Mouse (Mus musculus) limb, embryonic 13.5 days (tissue): ENCODE measurements around the gene Uck1. TPM values are rescaled to one million over a fixed set of nuclear protein-coding genes. Genes with fewer than 3 reads are reported as not detected.

Experiments
- ATAC-seq: fragments of 200-750 bp; cut with Nextera tagmentation; 2 replicates; pipeline ENCODE4 v1.8.0; 2017; ENCODE audit warnings: low read depth, moderate number of reproducible peaks, moderate TSS enrichment; ENCODE audit not compliant: low FRiP score
- H3K27ac ChIP-seq: fragments of 300-500 bp; sonication (generic); 2 replicates; pipeline ENCODE4 v1.5.1; 2015; ENCODE audit warnings: inconsistent platforms, mild to moderate bottlenecking, moderate library complexity
- H3K27me3 ChIP-seq: fragments of 300-500 bp; sonication (generic); 2 replicates; pipeline ENCODE4 v1.6.1; 2015; ENCODE audit warnings: mild to moderate bottlenecking, inconsistent platforms
- H3K36me3 ChIP-seq: fragments of 300-500 bp; sonication (generic); 2 replicates; pipeline ENCODE4 v1.6.1; 2015; ENCODE audit warnings: inconsistent platforms, mild to moderate bottlenecking, moderate library complexity
- H3K4me1 ChIP-seq: fragments of 300-500 bp; sonication (generic); 2 replicates; pipeline ENCODE4 v1.6.1; 2015; ENCODE audit warnings: inconsistent platforms
- H3K4me2 ChIP-seq: fragments of 300-500 bp; sonication (generic); replicated peaks from 2 replicates; pipeline ENCODE4 v1.6.1; 2015; ENCODE audit warnings: inconsistent platforms, mild to moderate bottlenecking, moderate library complexity
- H3K4me3 ChIP-seq: fragments of 300-500 bp; sonication (generic); 2 replicates; pipeline ENCODE4 v1.5.1; 2015; ENCODE audit warnings: moderate library complexity, mild to moderate bottlenecking, inconsistent platforms
- H3K9ac ChIP-seq: fragments of 300-500 bp; sonication (generic); 2 replicates; pipeline ENCODE4 v1.6.1; 2015; ENCODE audit warnings: mild to moderate bottlenecking, inconsistent platforms
- H3K9me3 ChIP-seq: fragments of 300-500 bp; sonication (generic); 2 replicates; pipeline ENCODE4 v1.6.1; 2016; ENCODE audit warnings: inconsistent platforms
- WGBS: fragments of 180-500 bp; shearing (Covaris S2); methylation state at CpG from one replicate; pipeline ENCODE4 v1.1.7; 2015; 5-methylcytosine and 5-hydroxymethylcytosine counted together
- polyA plus RNA-seq: library from polyadenylated mRNA; unstranded; fragments of >200 nt; fragmentation: Nextera tagmentation; extraction: Ambion mirVana; gene quantifications from 2 replicates; pipeline ENCODE4 v1.2.1, GENCODE M21; 2015

Uck1 gene
- polyA plus RNA-seq, 1 experiment from 2014 or later, result 69.7 TPM

DNA sequence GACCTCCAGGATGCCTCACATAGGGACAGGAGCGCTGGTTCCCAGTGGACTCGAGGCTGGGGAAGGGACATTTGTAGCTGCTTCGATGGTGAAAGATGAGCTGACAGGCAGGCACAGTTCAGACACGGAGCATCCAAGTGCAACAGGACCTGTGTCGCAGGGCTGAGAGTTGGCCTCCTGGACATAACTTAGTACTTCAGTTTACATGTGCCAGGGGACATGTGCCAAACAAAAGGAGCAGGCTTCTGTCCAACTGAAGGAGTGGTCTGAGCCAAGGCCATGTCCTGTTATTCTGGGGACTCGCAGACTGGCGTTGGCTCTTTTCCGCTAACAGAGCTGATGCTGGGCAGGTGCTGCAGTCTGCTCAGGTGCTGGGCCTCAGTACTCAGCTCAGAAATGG lies 34.4 kb upstream of the Uck1 start:
- no peak overlapping the region for H3K4me2 ChIP-seq
- WGBS, result 83% methylated on average over 8 of the region's 8 CpGs
- peaks cover 61% of the 10 kb centered on the region for H3K36me3 ChIP-seq
- no peaks in the 10 kb centered on the region for H3K9me3 ChIP-seq
- H3K9ac ChIP-seq, result peak overlapping the region; percentile 19; the same call in 1 of the 2 replicates
- H3K4me3 ChIP-seq, result no peak overlapping the region
- peaks cover 8% of the 10 kb centered on the region for H3K4me1 ChIP-seq
- ATAC-seq, result no peak
- H3K27me3 ChIP-seq, result no peaks in the 10 kb centered on the region
- H3K27ac ChIP-seq, result no peak overlapping the region

DNA sequence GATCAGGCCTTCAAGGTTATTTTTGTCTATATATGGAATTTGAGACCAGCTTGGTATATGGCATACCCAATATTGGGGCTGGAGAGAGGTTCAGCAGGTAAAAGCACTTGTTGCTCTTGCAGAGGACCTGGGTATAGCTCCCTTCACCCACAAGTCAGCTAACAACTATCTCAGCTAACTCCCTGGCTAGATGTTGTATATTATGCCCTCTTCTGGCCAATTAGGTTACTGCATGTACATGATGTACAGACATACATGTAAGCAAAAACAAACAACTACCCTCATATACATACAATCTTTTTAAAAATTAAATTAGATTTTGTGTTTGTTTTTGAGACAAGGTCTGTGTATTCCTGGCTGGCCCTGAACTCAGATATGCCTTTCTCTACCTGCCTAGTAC lies 29.6 kb upstream of the Uck1 start:
- Histone ChIP-seq H3K36me3 (peaks cover 30% of the 10 kb centered on the region), H3K4me1 (peaks cover 26% of the 10 kb centered on the region), H3K9me3 (no peaks in the 10 kb centered on the region), H3K27me3 (no peaks in the 10 kb centered on the region), H3K4me3 (peak overlapping the region; percentile 90), H3K9ac (no peak overlapping the region), H3K4me2 (peak overlapping the region; percentile 91), H3K27ac (no peak overlapping the region)
- no peak for ATAC-seq

DNA sequence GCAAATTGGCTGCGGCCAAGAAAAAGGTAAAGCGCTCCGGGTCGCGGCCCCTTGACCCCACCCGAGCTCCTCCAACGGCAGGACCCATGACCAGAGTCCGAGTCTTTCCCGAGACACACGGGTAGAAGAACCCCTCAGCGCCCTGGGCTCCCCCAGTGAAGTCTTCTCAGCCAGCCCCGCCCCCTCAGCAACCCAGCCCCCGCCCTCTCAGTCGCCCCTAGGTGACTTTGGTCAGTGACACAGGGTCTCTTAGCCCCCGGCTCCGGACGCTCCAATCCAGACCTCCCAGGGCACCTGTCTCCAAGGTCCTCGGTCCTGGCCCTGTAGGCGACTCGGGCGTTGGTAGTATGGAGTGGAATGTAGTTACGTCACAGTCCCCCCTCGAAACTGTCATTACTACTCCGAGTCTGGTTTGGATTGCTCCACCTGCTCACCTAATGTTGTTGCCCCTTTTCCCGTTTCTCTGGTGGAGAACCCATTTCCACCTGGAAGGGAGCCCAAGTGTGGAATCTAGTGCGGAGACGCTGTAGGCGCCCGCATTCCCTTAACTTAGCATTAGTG lies 28.5 kb upstream of the Uck1 start:
- ATAC-seq, result peak; percentile 74
- no peaks in the 10 kb centered on the region for H3K27me3 ChIP-seq
- H3K9ac ChIP-seq, result peak overlapping the region; percentile 76
- H3K27ac ChIP-seq, result peak overlapping the region; percentile 58; the same call in 1 of the 2 replicates
- no peaks in the 10 kb centered on the region for H3K9me3 ChIP-seq
- peaks cover 31% of the 10 kb centered on the region for H3K36me3 ChIP-seq
- H3K4me3 ChIP-seq, result peak overlapping the region; percentile 90
- WGBS, result 2% methylated on average over 29 of the region's 29 CpGs
- H3K4me1 ChIP-seq, result peaks cover 26% of the 10 kb centered on the region
- H3K4me2 ChIP-seq, result peak overlapping the region; percentile 91

DNA sequence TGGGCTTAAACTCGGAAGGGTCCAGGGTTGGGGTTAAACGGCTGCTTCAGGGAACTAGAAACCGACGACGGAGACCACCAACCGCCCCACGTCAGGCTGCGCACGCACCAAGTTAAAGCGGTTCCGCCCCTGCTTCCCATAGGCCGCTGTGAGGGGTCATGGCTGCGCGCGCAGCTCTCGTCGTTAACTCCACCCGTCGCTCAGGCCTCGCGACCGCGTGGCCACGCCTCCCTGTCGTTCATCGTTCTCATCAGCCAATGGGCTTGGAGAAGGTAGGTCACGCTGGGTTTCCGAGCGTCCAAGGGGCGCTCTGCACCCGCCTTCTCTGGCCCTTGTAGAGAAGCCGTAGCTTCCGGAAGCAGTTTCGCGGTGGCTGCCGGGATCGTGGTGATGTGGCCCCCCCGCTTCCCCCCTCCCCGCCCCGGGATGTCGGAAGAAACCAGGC lies 28.0 kb upstream of the Uck1 start, which contains the start of gene Swi5:
Gene Swi5 (minus strand): TSS at position 153 of the 445 bp plus-strand sequence.
- WGBS, result under 1% methylated on average over 41 of the region's 41 CpGs
- peak; percentile 99 for ATAC-seq
- H3K27ac ChIP-seq, result peak within 1 kb of the TSS; percentile 63; the same call in 1 of the 2 replicates

DNA sequence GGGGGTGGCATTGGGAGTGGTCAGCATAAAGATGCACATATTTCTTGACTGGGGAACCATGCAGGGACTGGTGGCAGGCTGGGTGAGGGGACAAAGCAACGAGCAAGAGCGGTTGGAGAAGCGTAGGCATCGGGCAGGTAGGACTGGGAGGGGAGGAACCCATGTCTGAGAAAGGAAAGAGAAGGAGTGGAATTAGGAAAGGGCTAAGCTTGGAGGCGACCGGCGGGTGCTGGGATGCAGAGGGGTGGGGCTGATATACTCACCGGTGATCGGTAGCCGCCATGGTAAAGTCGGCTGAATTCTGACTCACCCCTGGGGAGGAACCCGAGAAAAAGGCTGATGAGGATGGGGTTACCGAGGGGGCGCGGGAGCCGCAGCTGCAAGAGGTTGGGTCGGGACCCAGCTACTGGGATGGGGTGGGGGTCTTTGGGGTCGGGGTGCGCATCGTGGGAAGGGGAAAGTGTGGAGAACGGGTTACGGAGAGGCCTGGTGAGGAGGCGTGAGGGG lies 27.4 kb upstream of the Uck1 start, which contains the start of gene Golga2:
Gene Golga2 (plus strand): TSS at position 51 of the 507 bp plus-strand sequence.
- H3K9me3 ChIP-seq, result no peaks in the 10 kb centered on the region
- H3K9ac ChIP-seq, result peak within 1 kb of the TSS; percentile 94
- peak within 1 kb of the TSS; percentile 90 for H3K4me3 ChIP-seq
- WGBS, result under 1% methylated on average over 23 of the region's 23 CpGs
- peak within 1 kb of the TSS; percentile 63; the same call in 1 of the 2 replicates for H3K27ac ChIP-seq
- peak within 1 kb of the TSS; percentile 91 for H3K4me2 ChIP-seq
- ATAC-seq, result no peak
- H3K4me1 ChIP-seq, result peaks cover 26% of the 10 kb centered on the region
- peaks cover 33% of the 10 kb centered on the region for H3K36me3 ChIP-seq
- no peaks in the 10 kb centered on the region for H3K27me3 ChIP-seq

More for the DNA sequence above, 28.0 kb upstream of the Uck1 start, which contains the start of gene Swi5:
- Histone ChIP-seq H3K4me3 (peak within 1 kb of the TSS; percentile 90), H3K4me1 (peaks cover 26% of the 10 kb centered on the region), H3K27me3 (no peaks in the 10 kb centered on the region), H3K36me3 (peaks cover 31% of the 10 kb centered on the region), H3K4me2 (peak within 1 kb of the TSS; percentile 91), H3K9me3 (no peaks in the 10 kb centered on the region), H3K9ac (peak within 1 kb of the TSS; percentile 94)

DNA sequence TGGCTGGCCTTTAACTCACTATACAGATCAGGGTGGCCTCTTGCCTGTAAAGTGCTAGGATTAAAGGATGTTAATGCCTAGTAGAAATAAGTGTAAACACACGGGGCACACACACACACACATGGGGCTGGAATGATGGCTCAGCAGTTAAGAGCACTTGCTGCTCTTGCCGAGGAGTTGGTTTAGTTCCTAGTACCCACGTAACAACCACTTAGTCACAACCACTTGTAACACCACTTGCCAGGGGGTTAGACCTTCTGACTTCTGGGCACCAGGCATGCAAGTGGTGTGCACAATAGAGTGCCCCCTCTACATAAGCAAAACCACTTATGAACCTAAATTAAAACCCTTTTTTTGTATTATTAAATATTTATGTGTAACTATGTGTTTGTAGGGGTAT lies 24.0 kb upstream of the Uck1 start:
- Histone ChIP-seq H3K4me3 (no peak overlapping the region), H3K4me1 (peaks cover 14% of the 10 kb centered on the region), H3K27me3 (no peaks in the 10 kb centered on the region), H3K27ac (no peak overlapping the region), H3K9me3 (no peaks in the 10 kb centered on the region), H3K9ac (no peak overlapping the region), H3K36me3 (peaks cover 67% of the 10 kb centered on the region), H3K4me2 (no peak overlapping the region)
- no peak for ATAC-seq
- WGBS, result 88% methylated on average over 3 of the region's 3 CpGs

DNA sequence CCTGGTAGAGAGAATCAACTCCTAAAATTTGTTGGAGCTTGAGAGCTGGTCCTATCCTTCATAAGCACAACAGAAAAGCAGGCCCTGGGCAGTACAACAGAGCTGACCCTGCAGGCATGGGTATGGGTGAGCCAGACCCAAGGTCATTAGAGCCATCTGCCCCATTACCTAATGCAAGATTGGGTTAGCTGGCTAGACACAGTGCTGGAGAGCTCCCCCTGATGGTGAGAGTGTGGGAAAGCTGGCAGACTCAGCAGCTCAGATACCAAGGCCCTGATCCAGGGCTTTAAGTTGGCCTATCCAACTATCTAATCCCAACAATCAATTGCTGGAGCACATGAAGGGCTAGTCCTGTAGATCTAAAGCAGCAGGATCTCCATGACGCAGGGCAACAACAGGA lies 22.8 kb upstream of the Uck1 start:
- no peak overlapping the region for H3K9ac ChIP-seq
- H3K27ac ChIP-seq, result no peak overlapping the region
- ATAC-seq, result no peak
- no peaks in the 10 kb centered on the region for H3K27me3 ChIP-seq
- peaks cover 79% of the 10 kb centered on the region for H3K36me3 ChIP-seq
- no peaks in the 10 kb centered on the region for H3K9me3 ChIP-seq
- 79% methylated on average over 1 of the region's 1 CpGs for WGBS
- no peak overlapping the region for H3K4me3 ChIP-seq
- peaks cover 10% of the 10 kb centered on the region for H3K4me1 ChIP-seq
- H3K4me2 ChIP-seq, result no peak overlapping the region

DNA sequence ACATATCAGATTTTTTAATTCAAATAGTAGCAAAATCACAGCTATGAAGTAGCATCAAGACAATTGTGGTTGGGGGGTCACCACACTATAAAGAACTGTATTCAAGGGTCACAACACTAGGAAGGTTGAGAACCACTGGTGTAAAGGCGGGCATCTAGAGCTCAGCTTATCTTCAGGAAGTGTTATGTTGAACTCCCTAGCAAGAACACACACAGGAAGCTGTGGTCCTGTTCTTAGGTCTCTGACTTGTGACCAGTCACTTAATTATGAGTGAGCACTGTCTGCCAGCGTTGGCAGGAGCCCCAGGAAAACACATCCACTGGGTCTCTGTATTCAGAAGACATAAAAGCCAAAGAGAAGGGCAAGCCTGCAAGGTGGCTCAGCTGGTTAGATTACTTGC lies 22.3 kb upstream of the Uck1 start:
- no peak for ATAC-seq
- H3K4me3 ChIP-seq, result no peak overlapping the region

DNA sequence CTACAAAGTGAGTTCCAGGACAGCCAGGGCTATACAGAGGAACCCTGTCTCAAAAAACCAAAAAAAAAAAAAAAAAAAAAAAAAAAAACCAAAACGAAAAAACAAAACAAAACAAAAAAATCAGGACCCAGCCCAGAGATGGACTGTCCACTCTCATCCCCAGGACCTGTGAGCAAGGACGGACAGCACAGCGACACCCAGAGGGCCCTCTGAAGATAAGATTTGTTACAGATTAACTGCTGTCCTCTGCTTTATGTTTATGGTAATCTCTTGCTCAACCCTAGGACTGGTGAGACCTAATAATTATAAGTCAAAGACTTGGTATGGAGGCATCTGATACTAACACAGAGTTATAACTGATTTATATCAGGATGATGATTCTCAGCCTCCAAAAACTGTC lies 15.9 kb upstream of the Uck1 start:
- no peaks in the 10 kb centered on the region for H3K4me1 ChIP-seq
- 61% methylated on average over 3 of the region's 3 CpGs for WGBS

More for the DNA sequence above, 22.3 kb upstream of the Uck1 start:
- Histone ChIP-seq H3K9me3 (no peaks in the 10 kb centered on the region), H3K36me3 (peaks cover 83% of the 10 kb centered on the region), H3K27me3 (no peaks in the 10 kb centered on the region), H3K27ac (no peak overlapping the region), H3K4me1 (peaks cover 10% of the 10 kb centered on the region), H3K4me2 (no peak overlapping the region), H3K9ac (no peak overlapping the region)
- 91% methylated on average over 2 of the region's 2 CpGs for WGBS

DNA sequence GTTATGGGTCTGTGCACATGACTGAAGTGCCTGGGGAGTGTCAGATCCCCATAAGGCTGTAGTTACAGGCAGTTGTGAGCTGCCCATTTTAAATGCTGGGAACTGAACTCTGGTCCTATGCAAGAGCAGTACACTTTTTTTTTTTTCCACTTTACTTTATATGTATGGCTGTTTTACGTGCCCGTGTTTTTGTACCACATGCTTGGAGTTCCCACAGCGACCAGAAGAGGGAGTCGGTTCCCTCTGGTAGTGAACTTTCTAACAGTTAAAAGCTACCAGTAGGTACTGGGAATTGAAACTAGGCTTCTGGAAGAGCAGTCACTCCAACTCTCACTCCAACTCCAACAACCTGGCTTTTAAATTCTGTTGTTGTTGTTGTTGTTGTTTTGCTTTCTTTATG lies 676 bp upstream of the Uck1 start:
- Histone ChIP-seq H3K4me3 (peak overlapping the region; percentile 75; the same call in 1 of the 2 replicates), H3K27me3 (no peaks in the 10 kb centered on the region), H3K27ac (no peak overlapping the region), H3K4me2 (peak overlapping the region; percentile 85), H3K4me1 (peaks cover 8% of the 10 kb centered on the region), H3K36me3 (peaks cover 27% of the 10 kb centered on the region), H3K9me3 (no peaks in the 10 kb centered on the region), H3K9ac (no peak overlapping the region)
- no peak for ATAC-seq
- 33% methylated on average over 4 of the region's 4 CpGs for WGBS

More for the DNA sequence above, 15.9 kb upstream of the Uck1 start:
- H3K4me3 ChIP-seq, result no peak overlapping the region
- H3K9me3 ChIP-seq, result no peaks in the 10 kb centered on the region
- peaks cover 42% of the 10 kb centered on the region for H3K36me3 ChIP-seq
- no peaks in the 10 kb centered on the region for H3K27me3 ChIP-seq
- no peak overlapping the region for H3K9ac ChIP-seq
- H3K4me2 ChIP-seq, result no peak overlapping the region
- H3K27ac ChIP-seq, result no peak overlapping the region
- ATAC-seq, result no peak

DNA sequence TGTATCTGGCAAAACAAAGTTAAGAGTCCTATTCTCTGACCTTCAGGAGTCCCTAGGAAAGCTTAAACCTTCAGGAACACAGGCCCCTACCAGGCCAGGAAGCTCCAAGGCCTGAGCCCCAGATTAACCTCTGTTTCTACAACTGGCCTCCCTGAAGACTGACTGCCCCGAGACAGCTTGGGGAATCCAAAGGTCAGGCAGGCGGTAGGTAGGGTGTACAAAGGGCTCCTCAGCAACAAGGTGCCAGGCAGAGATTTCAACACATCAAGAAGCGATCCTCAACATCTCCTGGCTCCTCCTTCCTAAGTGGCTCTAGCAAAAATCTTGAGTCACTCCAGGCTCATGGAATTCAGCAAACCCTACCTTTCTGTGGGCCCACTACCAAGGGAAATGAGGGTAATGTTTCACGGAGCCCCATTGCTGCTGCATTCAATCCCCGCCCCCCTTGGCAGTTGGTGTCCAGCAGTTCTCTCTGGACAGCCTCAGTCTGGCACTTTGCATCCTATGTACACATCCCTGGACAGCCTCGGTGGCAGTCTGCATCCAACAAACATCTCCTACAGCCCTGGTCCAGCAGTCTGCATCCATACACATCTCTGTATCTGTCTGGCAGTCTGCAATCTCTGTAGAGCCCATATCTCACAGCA lies 949 bp downstream of the Uck1 start:
- H3K4me1 ChIP-seq, result peaks cover 8% of the 10 kb centered on the region
- no peaks in the 10 kb centered on the region for H3K9me3 ChIP-seq
- peak overlapping the region; percentile 75 for H3K4me3 ChIP-seq
- WGBS, result 57% methylated on average over 6 of the region's 6 CpGs
- peak overlapping the region; percentile 85 for H3K4me2 ChIP-seq
- peak overlapping the region; percentile 87 for H3K9ac ChIP-seq
- peaks cover 36% of the 10 kb centered on the region for H3K36me3 ChIP-seq
- no peak overlapping the region for H3K27ac ChIP-seq
- no peaks in the 10 kb centered on the region for H3K27me3 ChIP-seq
- no peak for ATAC-seq

DNA sequence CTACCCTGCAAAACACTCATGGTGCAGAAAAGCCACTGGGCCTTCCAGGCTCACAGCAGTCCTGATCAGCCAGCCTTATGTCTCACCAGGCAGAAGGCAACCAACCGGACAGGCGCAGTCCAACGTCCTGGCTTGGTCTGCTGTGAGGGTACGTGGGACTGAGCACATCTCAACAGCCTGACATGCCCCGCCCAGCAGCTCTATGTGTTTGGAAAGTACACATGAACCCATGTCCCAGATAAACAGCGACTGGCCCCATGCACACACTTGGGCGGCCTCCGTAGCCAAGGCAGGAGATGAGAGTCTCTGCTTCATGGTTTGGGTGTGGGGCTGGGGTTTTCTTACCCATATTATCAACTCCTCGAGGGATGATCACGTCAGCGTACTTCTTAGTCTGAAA lies 3.7 kb downstream of the Uck1 start:
- no peaks in the 10 kb centered on the region for H3K27me3 ChIP-seq
- no peak for ATAC-seq
- peaks cover 8% of the 10 kb centered on the region for H3K4me1 ChIP-seq
- no peak overlapping the region for H3K27ac ChIP-seq
- no peak overlapping the region for H3K4me3 ChIP-seq
- H3K36me3 ChIP-seq, result peaks cover 64% of the 10 kb centered on the region
- no peak overlapping the region for H3K9ac ChIP-seq
- no peak overlapping the region for H3K4me2 ChIP-seq
- 92% methylated on average over 11 of the region's 11 CpGs for WGBS
- no peaks in the 10 kb centered on the region for H3K9me3 ChIP-seq
